Mouse (Mus musculus) midbrain, postnatal 0 days (tissue): ENCODE data around the gene Cep63. TPM values are rescaled to one million over a fixed set of nuclear protein-coding genes. Genes with fewer than 3 reads are reported as not detected.

ENCODE experiments used
- ATAC-seq: fragments of 200-750 bp; cut with Nextera tagmentation; 2 replicates; pipeline ENCODE4 v1.8.0; 2017; ENCODE audit warnings: moderate number of reproducible peaks, mild to moderate bottlenecking, moderate TSS enrichment, moderate library complexity; ENCODE audit not compliant: low FRiP score
- DNase-seq: peaks from one replicate; pipeline ENCODE4 v3.0.0-alpha.2; 2015; ENCODE audit warnings: low spot score
- H3K27ac ChIP-seq: fragments of 300-500 bp; sonication (generic); 2 replicates; pipeline ENCODE4 v1.5.1; 2014; ENCODE audit warnings: low read depth, mild to moderate bottlenecking, low read length, mixed read lengths
- H3K27me3 ChIP-seq: fragments of 300-500 bp; sonication (generic); 2 replicates; pipeline ENCODE4 v1.6.1; 2014; ENCODE audit warnings: low read length, control low read depth, mixed read lengths; ENCODE audit not compliant: insufficient read depth
- H3K36me3 ChIP-seq: fragments of 300-500 bp; sonication (generic); 2 replicates; pipeline ENCODE4 v1.6.1; 2014; ENCODE audit warnings: low read length, control low read depth, mixed read lengths; ENCODE audit not compliant: insufficient read depth
- H3K4me1 ChIP-seq: fragments of 300-500 bp; sonication (generic); 2 replicates; pipeline ENCODE4 v1.6.1; 2014; ENCODE audit warnings: mild to moderate bottlenecking, control low read depth, antibody characterized with exemption, low read length, mixed read lengths; ENCODE audit not compliant: insufficient read depth
- H3K4me2 ChIP-seq: fragments of 300-500 bp; sonication (generic); 2 replicates; pipeline ENCODE4 v1.6.1; 2014; ENCODE audit warnings: low read depth, mild to moderate bottlenecking, low read length, mixed read lengths; ENCODE audit not compliant: poor library complexity, severe bottlenecking
- H3K4me3 ChIP-seq: fragments of 300-500 bp; sonication (generic); 2 replicates; pipeline ENCODE4 v1.5.1; 2014; ENCODE audit warnings: low read depth, mild to moderate bottlenecking, low read length, moderate library complexity
- H3K9ac ChIP-seq: fragments of 300-500 bp; sonication (generic); replicated peaks from 2 replicates; pipeline ENCODE4 v1.6.1; 2014; ENCODE audit warnings: mild to moderate bottlenecking, low read length, moderate library complexity, mixed read lengths; ENCODE audit not compliant: poor library complexity, severe bottlenecking
- H3K9me3 ChIP-seq: fragments of 300-500 bp; sonication (generic); 2 replicates; pipeline ENCODE4 v1.6.1; 2016; ENCODE audit warnings: low read length, control low read depth
- CTCF ChIP-seq: IDR thresholded peaks from 2 replicates; pipeline ENCODE4 v1.5.1; 2016; ENCODE audit warnings: antibody characterized with exemption, mild to moderate bottlenecking
- WGBS: fragments of 180-500 bp; shearing (Covaris S2); extraction: QIAGEN DNeasy Blood & Tissue Kit; methylation state at CpG from one replicate; pipeline ENCODE4 v1.1.7; 2014; 5-methylcytosine and 5-hydroxymethylcytosine counted together
- polyA plus RNA-seq: library from polyadenylated mRNA; unstranded; fragments of >200 nt; fragmentation: Nextera tagmentation; extraction: Ambion mirVana; gene quantifications from 2 replicates; pipeline ENCODE4 v1.2.1, GENCODE M21; 2015
- total RNA-seq: library from RNA; depleted of rRNA; stranded (reverse); fragments of >200 nt; gene quantifications from 2 replicates; pipeline ENCODE4 v1.2.3, GENCODE M21; 2014

Cep63 gene
- total and polyA plus RNA-seq, 2 experiments from 2014 or later, result 11.9 to 38.3 TPM

GRCm38 (mm10) chr9:102629052-102629451, 2.7 kb upstream of the Cep63 start:
- WGBS, result 74% methylated on average over 7 of the region's 7 CpGs
- Histone ChIP-seq H3K4me2 (no peak overlapping the region), H3K4me1 (peaks cover 7% of the 10 kb centered on the region; the same call in 1 of the 2 replicates), H3K9ac (no peak overlapping the region), H3K27me3 (no peaks in the 10 kb centered on the region), H3K9me3 (no peaks in the 10 kb centered on the region), H3K4me3 (no peak overlapping the region), H3K36me3 (peaks cover under 1% of the 10 kb centered on the region; the same call in 1 of the 2 replicates), H3K27ac (no peak overlapping the region)
- TF ChIP-seq CTCF, result no peak
- ATAC-seq (no peak), DNase-seq (no peak)

DNA sequence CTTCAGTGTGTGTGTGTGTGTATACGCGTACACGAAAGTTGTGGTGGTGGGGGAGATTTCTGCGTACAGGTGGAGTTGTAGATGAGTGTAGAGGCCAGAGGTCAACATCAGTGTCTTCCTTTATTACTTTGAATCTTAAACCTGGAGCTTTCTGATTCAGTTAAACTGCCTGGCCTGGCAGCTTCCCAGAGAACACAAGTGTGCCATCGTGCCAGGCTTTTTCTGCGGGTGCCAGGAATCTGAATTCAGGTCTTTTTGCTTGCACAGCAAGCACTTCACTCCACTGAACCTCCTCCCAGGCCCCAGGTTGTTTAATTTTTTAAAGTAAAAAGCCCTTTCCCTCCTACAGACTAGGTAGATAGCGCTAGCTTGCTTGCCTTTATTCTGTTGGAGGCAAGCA, 1.1 kb upstream of the Cep63 start:
- no peaks in the 10 kb centered on the region; the same call in 1 of the 2 replicates for H3K36me3 ChIP-seq
- H3K9me3 ChIP-seq, result no peaks in the 10 kb centered on the region
- peak overlapping the region; percentile 90 for H3K4me3 ChIP-seq
- ATAC-seq, result no peak
- H3K4me2 ChIP-seq, result peak overlapping the region; percentile 83
- TF ChIP-seq CTCF, result no peak
- no peaks in the 10 kb centered on the region for H3K27me3 ChIP-seq
- peaks cover 7% of the 10 kb centered on the region; the same call in 1 of the 2 replicates for H3K4me1 ChIP-seq
- peak overlapping the region; percentile 96; the same call in 1 of the 2 replicates for H3K27ac ChIP-seq
- H3K9ac ChIP-seq, result peak overlapping the region; percentile 97; the same call in 1 of the 2 replicates
- 91% methylated on average over 7 of the region's 7 CpGs for WGBS
- DNase-seq, result no peak

- no peak for DNase-seq
- under 1% methylated on average over 9 of the region's 9 CpGs for WGBS
- H3K4me1 ChIP-seq, result peaks cover 7% of the 10 kb centered on the region; the same call in 1 of the 2 replicates
- ATAC-seq, result no peak
- no peaks in the 10 kb centered on the region for H3K9me3 ChIP-seq
- peak overlapping the region; percentile 90 for H3K4me3 ChIP-seq
- H3K4me2 ChIP-seq, result peak overlapping the region; percentile 83
- peak overlapping the region; percentile 96 for H3K27ac ChIP-seq
- no peak for TF ChIP-seq CTCF
- H3K36me3 ChIP-seq, result no peaks in the 10 kb centered on the region; the same call in 1 of the 2 replicates
- H3K27me3 ChIP-seq, result no peaks in the 10 kb centered on the region
- peak overlapping the region; percentile 97 for H3K9ac ChIP-seq
Observed at GRCm38 (mm10) chr9:102626839-102627225, 498 bp upstream of the Cep63 start.

DNA sequence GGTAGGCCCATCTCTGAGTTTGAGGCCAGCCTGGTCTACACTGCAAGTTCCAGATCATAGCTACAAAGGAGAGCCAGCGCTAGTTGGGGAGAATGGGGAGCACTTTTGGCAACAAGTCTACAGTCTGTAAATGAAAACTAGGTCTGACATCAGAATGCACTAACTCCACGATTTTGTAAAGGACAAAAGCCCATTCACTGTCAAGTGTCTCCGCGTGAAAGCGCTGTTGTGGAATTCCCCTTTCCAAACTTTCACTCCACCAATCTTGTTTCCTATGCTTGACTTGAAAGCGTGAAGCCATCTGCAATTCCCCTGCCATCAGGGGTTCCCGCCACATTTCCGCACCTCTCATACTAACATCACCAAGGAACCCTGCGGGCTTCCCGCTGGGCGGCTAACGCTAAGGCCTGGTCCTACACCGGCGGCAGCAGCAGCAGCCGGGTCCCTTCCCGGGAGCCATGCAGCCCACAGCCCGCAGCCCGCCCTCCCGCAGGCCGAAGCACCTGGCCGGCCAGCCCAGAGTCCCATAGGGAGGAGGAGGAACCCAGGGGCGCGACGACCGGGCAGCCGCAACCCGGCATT, 842 bp downstream of the Cep63 start:
- H3K4me1 ChIP-seq, result peaks cover 7% of the 10 kb centered on the region; the same call in 1 of the 2 replicates
- peak; percentile 55 for DNase-seq
- H3K4me3 ChIP-seq, result peak overlapping the region; percentile 90
- ATAC-seq, result no peak; the same call in none of the 2 replicates
- peak overlapping the region; percentile 97 for H3K9ac ChIP-seq
- H3K9me3 ChIP-seq, result no peaks in the 10 kb centered on the region
- H3K27ac ChIP-seq, result peak overlapping the region; percentile 96
- H3K36me3 ChIP-seq, result no peaks in the 10 kb centered on the region
- H3K4me2 ChIP-seq, result peak overlapping the region; percentile 83
- no peaks in the 10 kb centered on the region for H3K27me3 ChIP-seq
- TF ChIP-seq CTCF, result no peak
- WGBS, result under 1% methylated on average over 27 of the region's 27 CpGs

GRCm38 (mm10) chr9:102623581-102623980, 2.8 kb downstream of the Cep63 start:
- no peak for DNase-seq
- Histone ChIP-seq H3K9ac (no peak overlapping the region), H3K36me3 (no peaks in the 10 kb centered on the region; the same call in 1 of the 2 replicates), H3K4me3 (no peak overlapping the region), H3K4me2 (no peak overlapping the region), H3K27ac (no peak overlapping the region), H3K4me1 (peaks cover 7% of the 10 kb centered on the region; the same call in 1 of the 2 replicates), H3K9me3 (no peaks in the 10 kb centered on the region), H3K27me3 (no peaks in the 10 kb centered on the region)
- no peak for ATAC-seq
- no peak for TF ChIP-seq CTCF
- 71% methylated on average over 7 of the region's 7 CpGs for WGBS

- H3K36me3 ChIP-seq, result no peaks in the 10 kb centered on the region; the same call in 1 of the 2 replicates
- H3K27ac ChIP-seq, result no peak overlapping the region
- DNase-seq (no peak), ATAC-seq (no peak)
- H3K4me1 ChIP-seq, result peaks cover 7% of the 10 kb centered on the region; the same call in 1 of the 2 replicates
- H3K27me3 ChIP-seq, result no peaks in the 10 kb centered on the region
- H3K4me2 ChIP-seq, result no peak overlapping the region
- H3K9ac ChIP-seq, result no peak overlapping the region
- H3K4me3 ChIP-seq, result no peak overlapping the region
- H3K9me3 ChIP-seq, result no peaks in the 10 kb centered on the region
- TF ChIP-seq CTCF, result no peak
- 87% methylated on average over 6 of the region's 6 CpGs for WGBS
Observed at GRCm38 (mm10) chr9:102622876-102623275, 3.5 kb downstream of the Cep63 start.
